Mouse (Mus musculus) bone marrow macrophage, adult 2 months (primary cell): ENCODE results near the gene Smim20. TPM values are rescaled to one million over a fixed set of nuclear protein-coding genes. Genes with fewer than 3 reads are reported as not detected.

Experiments used
- H3K27ac ChIP-seq: 2 replicates; pipeline ENCODE4 v1.5.1; 2012; ENCODE audit warnings: low read depth, low read length; ENCODE audit not compliant: insufficient read depth
- H3K4me1 ChIP-seq: 2 replicates; pipeline ENCODE4 v1.6.1; 2012; ENCODE audit warnings: low read length; ENCODE audit not compliant: control insufficient read depth, insufficient read depth
- H3K4me3 ChIP-seq: 2 replicates; pipeline ENCODE4 v1.5.1; 2012; ENCODE audit warnings: mild to moderate bottlenecking, low read length, moderate library complexity; ENCODE audit not compliant: insufficient read depth
- CTCF ChIP-seq: IDR thresholded peaks from 2 replicates; pipeline ENCODE4 v1.5.1; 2012; ENCODE audit warnings: low read depth, mild to moderate bottlenecking, low read length, moderate library complexity
- POLR2A ChIP-seq: IDR thresholded peaks from 2 replicates; pipeline ENCODE4 v1.6.1; 2012; ENCODE audit warnings: mild to moderate bottlenecking, low read depth, low read length, borderline replicate concordance
- polyA plus RNA-seq: library from polyadenylated mRNA; stranded (reverse); fragments of >200 nt; gene quantifications from 2 replicates; pipeline ENCODE4 v1.2.4, GENCODE M21; 2012; ENCODE audit not compliant: missing spikeins, insufficient read depth, insufficient read length

Smim20 gene
- polyA plus RNA-seq, 1 experiment = 42.0 TPM

DNA sequence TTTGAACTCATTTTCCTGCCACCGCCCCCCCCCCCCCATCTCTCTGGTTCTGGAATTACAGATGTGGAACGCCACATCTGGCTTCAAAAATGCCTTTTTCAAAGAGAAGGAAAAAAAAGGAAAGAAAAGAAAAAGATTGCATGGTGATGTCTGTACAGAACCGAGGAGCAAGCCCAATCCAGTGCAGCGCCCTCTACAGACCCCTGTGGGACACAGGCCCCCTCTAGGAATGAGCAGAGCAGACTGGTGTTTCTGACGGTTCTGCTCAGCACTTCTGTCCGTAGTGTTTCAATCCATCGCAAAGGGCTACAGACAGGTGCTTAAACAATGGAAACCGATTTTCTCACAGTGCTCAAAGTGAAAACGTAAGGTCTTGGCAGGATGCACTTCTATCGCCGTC lies 55.6 kb downstream of the Smim20 start:
- no peak for TF ChIP-seq POLR2A
- TF ChIP-seq CTCF = no peak
- H3K4me3 ChIP-seq = no peak overlapping the region
- H3K4me1 ChIP-seq = no peaks in the 10 kb centered on the region
- H3K27ac ChIP-seq = no peak overlapping the region

DNA sequence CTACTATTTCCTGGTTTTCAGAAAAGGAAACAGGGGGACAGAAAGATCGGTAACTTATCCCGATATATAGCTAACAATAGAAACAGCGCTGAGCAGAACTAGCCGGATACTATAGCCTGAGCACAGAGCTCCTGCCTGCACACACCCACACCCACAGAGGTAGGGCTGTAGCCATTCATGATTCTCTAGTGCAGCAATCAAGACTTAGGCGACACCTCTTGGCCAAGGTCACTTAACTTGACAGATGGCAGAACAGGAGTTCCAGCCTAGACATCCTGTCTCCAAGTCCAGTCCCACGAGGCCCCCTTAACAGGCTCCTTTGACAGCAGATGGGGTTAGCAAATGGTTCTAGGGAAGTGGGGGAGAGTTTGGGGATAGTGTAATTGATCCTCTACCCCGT lies 56.2 kb downstream of the Smim20 start:
- no peaks in the 10 kb centered on the region for H3K4me1 ChIP-seq
- TF ChIP-seq POLR2A (no peak), CTCF (no peak)
- H3K27ac ChIP-seq = no peak overlapping the region
- no peak overlapping the region for H3K4me3 ChIP-seq

DNA sequence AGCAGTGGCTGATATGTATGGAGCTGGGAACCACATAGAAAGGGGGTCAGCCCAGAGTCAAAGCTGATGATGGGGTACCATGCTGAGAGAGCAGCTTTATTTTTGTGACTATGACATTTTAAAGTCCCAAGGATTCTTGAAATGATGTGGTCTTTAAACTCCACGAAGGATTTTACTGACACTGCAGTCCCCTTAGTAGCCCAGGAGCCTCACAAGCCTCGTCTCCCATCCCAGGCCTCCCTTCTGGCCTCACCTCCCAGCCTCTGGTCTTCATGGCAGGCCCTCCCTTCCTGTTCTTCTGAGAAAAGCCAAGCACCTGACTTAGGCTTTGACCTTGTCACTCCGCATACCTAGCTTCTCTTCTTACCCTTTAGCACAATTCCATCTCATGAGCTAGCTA lies 57.4 kb downstream of the Smim20 start:
- TF ChIP-seq POLR2A = no peak
- no peak for TF ChIP-seq CTCF
- Histone ChIP-seq H3K27ac (no peak overlapping the region), H3K4me1 (no peaks in the 10 kb centered on the region), H3K4me3 (no peak overlapping the region)

DNA sequence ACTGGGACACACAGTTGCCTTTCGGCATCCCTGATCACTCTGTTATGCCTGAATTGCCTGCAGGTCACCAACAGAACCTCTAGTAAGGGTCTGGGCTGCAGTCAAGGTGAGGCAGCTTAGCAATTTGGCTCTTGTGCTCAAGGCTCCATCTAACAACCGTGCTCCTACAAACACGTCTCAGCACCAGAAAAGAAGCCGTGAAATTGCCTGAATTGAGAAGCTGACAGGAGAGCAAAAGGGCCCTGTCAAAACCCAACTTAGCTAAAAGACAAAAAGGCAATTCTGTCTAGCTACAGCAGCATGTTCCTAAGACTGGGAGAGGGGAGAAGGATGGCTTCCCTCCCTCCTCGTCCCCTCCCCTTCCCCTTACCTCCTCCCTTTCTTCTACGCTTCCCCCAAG lies 57.9 kb downstream of the Smim20 start:
- no peak overlapping the region for H3K4me3 ChIP-seq
- H3K4me1 ChIP-seq = no peaks in the 10 kb centered on the region
- no peak for TF ChIP-seq POLR2A
- no peak for TF ChIP-seq CTCF
- H3K27ac ChIP-seq = no peak overlapping the region

DNA sequence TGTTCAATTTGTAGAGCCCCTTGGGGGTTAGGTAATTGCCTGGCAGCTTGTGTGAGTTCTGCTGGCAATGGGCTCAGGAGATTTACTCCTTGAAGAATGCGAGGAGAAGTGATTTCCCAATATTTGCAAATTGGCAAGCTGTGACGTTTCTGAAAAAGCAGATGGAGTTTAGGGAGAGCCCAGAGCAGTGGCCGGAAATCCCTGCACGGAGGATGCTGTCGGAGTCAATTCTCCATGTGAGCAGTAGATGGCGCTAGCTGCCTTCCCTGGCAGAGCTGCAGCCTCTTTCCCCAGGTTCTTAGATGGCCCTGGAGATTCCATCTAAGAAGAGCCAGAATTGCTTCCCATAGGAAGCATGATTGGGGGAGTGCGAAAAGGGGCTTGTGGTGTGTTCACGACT lies 59.1 kb downstream of the Smim20 start:
- no peak overlapping the region for H3K27ac ChIP-seq
- H3K4me1 ChIP-seq = no peaks in the 10 kb centered on the region
- no peak overlapping the region for H3K4me3 ChIP-seq
- no peak for TF ChIP-seq POLR2A
- TF ChIP-seq CTCF = peak; percentile 90

DNA sequence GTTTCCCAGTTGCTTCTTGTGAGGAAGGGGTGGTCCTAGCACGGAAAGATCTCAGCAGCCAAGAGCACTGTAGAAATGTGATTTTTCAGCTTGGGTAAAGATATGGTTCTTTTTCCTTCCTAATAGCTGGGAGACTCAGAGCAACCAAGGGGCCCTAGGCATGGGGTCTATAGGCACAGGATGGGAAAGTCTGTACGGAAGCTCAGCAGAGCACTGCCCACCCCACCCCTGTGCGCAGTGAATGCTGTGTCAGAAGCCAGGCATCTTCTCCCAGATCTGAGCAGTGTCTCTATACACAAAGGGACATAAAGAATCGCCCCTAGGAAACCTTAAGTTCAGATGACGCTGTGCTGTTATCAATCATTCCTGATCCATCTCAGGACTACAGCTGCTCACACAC lies 59.6 kb downstream of the Smim20 start:
- TF ChIP-seq CTCF (no peak), POLR2A (no peak)
- Histone ChIP-seq H3K4me3 (no peak overlapping the region), H3K27ac (no peak overlapping the region), H3K4me1 (no peaks in the 10 kb centered on the region)

Other genes with a start within 250 kb of the Smim20 start
- gene Slc34a2, start 229.0 kb upstream of the Smim20 start, polyA plus RNA-seq = not detected in 2 replicates
- 7.4 and 9.2 TPM in 2 replicates for gene Sel1l3, start 53.2 kb upstream of the Smim20 start, polyA plus RNA-seq
- 125 and 136 TPM in 2 replicates for gene Rbpj, start 199.1 kb downstream of the Smim20 start, polyA plus RNA-seq